Mouse (Mus musculus): ENCODE data around the gene Carnmt1.

The Carnmt1 gene

GRCm38 (mm10) chr19:18654330-18654729, 16.2 kb upstream of the Carnmt1 start:
- DNase-seq (ENCODE audit: low spot score): no peak

- DNase-seq (ENCODE audit: low spot score): no peak
Observed at GRCm38 (mm10) chr19:18654984-18655383, 15.6 kb upstream of the Carnmt1 start.

- DNase-seq (ENCODE audit: low spot score): no peak
Observed at GRCm38 (mm10) chr19:18655999-18656398, 14.6 kb upstream of the Carnmt1 start.

GRCm38 (mm10) chr19:18658473-18658872, 12.1 kb upstream of the Carnmt1 start:
- no peak for DNase-seq (ENCODE audit: low spot score)

GRCm38 (mm10) chr19:18659349-18659748, 11.2 kb upstream of the Carnmt1 start:
- DNase-seq (ENCODE audit: low spot score): no peak

GRCm38 (mm10) chr19:18660466-18660865, 10.1 kb upstream of the Carnmt1 start:
- no peak for DNase-seq (ENCODE audit: low spot score)

- no peak for DNase-seq (ENCODE audit: low spot score)
Observed at GRCm38 (mm10) chr19:18661683-18662082, 8.9 kb upstream of the Carnmt1 start.

- no peak for DNase-seq (ENCODE audit: low spot score)
Observed at GRCm38 (mm10) chr19:18663904-18664303, 6.7 kb upstream of the Carnmt1 start.

GRCm38 (mm10) chr19:18666966-18667365, 3.6 kb upstream of the Carnmt1 start:
- no peak for DNase-seq (ENCODE audit: low spot score)

- no peak for DNase-seq (ENCODE audit: low spot score)
Observed at GRCm38 (mm10) chr19:18669551-18669950, 1.0 kb upstream of the Carnmt1 start.

GRCm38 (mm10) chr19:18671056-18671741, 635 bp downstream of the Carnmt1 start:
- DNase-seq (ENCODE audit: low spot score): peak; percentile 54

GRCm38 (mm10) chr19:18672498-18672897, 1.9 kb downstream of the Carnmt1 start:
- DNase-seq (ENCODE audit: low spot score): no peak

GRCm38 (mm10) chr19:18673116-18673515, 2.6 kb downstream of the Carnmt1 start:
- no peak for DNase-seq (ENCODE audit: low spot score)

- no peak for DNase-seq (ENCODE audit: low spot score)
Observed at GRCm38 (mm10) chr19:18682142-18682541, 11.6 kb downstream of the Carnmt1 start.

GRCm38 (mm10) chr19:18687556-18687955, 17.0 kb downstream of the Carnmt1 start:
- peak; percentile 37 for DNase-seq (ENCODE audit: low spot score)

GRCm38 (mm10) chr19:18692176-18692575, 21.6 kb downstream of the Carnmt1 start:
- DNase-seq (ENCODE audit: low spot score): no peak

GRCm38 (mm10) chr19:18692768-18693167, 22.2 kb downstream of the Carnmt1 start:
- DNase-seq (ENCODE audit: low spot score): no peak

- DNase-seq (ENCODE audit: low spot score): no peak
Observed at GRCm38 (mm10) chr19:18695116-18695515, 24.6 kb downstream of the Carnmt1 start.

- no peak for DNase-seq (ENCODE audit: low spot score)
Observed at GRCm38 (mm10) chr19:18695552-18695951, 25.0 kb downstream of the Carnmt1 start.

GRCm38 (mm10) chr19:18708101-18708500, 37.5 kb downstream of the Carnmt1 start:
- no peak for DNase-seq (ENCODE audit: low spot score)

GRCm38 (mm10) chr19:18710903-18711302, 40.3 kb downstream of the Carnmt1 start:
- DNase-seq (ENCODE audit: low spot score): no peak

- no peak for DNase-seq (ENCODE audit: low spot score)
Observed at GRCm38 (mm10) chr19:18711589-18711988, 41.0 kb downstream of the Carnmt1 start.

GRCm38 (mm10) chr19:18712153-18712865, 41.7 kb downstream of the Carnmt1 start:
- DNase-seq (ENCODE audit: low spot score): peak; percentile 7

GRCm38 (mm10) chr19:18712866-18713300, 42.3 kb downstream of the Carnmt1 start, which contains the start of gene D030056L22Rik:
D030056L22Rik (plus strand) TSS chr19:18713193.
- peak; percentile 99 for DNase-seq (ENCODE audit: low spot score)

Measured in spleen, adult 12 weeks (tissue).